Comparison of ENCODE assay signal across 18 mouse cellular contexts in genomic region chr14:68181168-68181567, GRCm38 (mm10).
"Had no signal": no experiment of that assay in that cellular context is flagged by ENCODE, and none has a peak within 500 bp of the region (broad histone marks: within the 10 kb centered on the region; RNA-seq: fewer than 3 reads in every experiment).

No protein-coding gene starts in this region.

- H3K4me1 ChIP-seq: neural tube, embryonic 15.5 days had no signal

- H3K27ac ChIP-seq: liver, embryonic 14.5 days; neural tube, embryonic 13.5 days; neural tube, embryonic 15.5 days had no signal

- H3K36me3 ChIP-seq: neural tube, embryonic 13.5 days; neural tube, embryonic 15.5 days had no signal

- H3K4me3 ChIP-seq: myocyte; neural tube, embryonic 13.5 days; neural tube, embryonic 15.5 days had no signal

- DNase-seq: lung, adult 18-20 months; lung, embryonic 14.5 days; lung, postnatal 10 days; lung, postnatal 4 days; midbrain, embryonic 14.5 days; retina, postnatal 1 day; right cerebral cortex, adult 18-20 months; right cerebral cortex, postnatal 25 days; right cerebral cortex, postnatal 4 days; spleen, adult 18-20 months; thymus, adult 18-20 months; thymus, postnatal 14 days; thymus, postnatal 36 days had no signal

- H3K27me3 ChIP-seq: neural tube, embryonic 13.5 days; neural tube, embryonic 15.5 days had no signal

- H3K4me2 ChIP-seq: lung, embryonic 14.5 days; midbrain, embryonic 11.5 days; neural tube, embryonic 13.5 days; neural tube, embryonic 15.5 days had no signal

- H3K9ac ChIP-seq: liver, embryonic 14.5 days; lung, embryonic 14.5 days; neural tube, embryonic 13.5 days; neural tube, embryonic 15.5 days had no signal

- H3K9me3 ChIP-seq: neural tube, embryonic 13.5 days; neural tube, embryonic 15.5 days had no signal
